In the genomic region with DNA sequence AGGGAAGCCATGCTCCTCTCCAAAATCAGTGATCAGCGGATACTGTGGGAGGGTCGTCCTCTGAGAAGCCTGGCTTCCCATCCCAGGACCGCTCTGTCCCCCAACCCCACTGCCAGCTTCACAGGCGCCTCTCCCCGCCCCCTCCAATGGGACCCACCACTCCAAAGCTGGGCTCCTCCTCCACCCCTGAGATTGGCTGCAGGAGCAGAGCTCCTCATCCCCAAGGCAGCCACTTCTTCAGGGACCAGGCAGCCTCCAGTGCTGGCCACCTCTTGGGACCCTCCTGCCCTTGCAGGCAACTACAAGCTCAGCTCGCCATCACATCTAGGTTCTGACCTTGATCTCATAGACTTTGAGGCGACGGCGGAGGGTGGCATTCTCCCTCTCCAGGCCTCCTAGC, we compare ENCODE assay signal across 9 mouse cellular contexts. TPM values are rescaled to one million over a fixed set of nuclear protein-coding genes. Genes with fewer than 3 reads are reported as not detected.
A peak's percentile ranks its signal among the peaks of the same experiment; 100 is the strongest.
DNase-seq lines count a peak whose midpoint lies in the region; ATAC-seq lines count a peak whose summit lies in the region.
"Had no signal": no experiment of that assay in that cellular context is flagged by ENCODE, and none has a peak within 500 bp of the region (broad histone marks: within the 10 kb centered on the region; RNA-seq: fewer than 3 reads in every experiment).

No protein-coding gene starts in this region.

- no peak for DNase-seq in heart, postnatal 10 days
- DNase-seq in midbrain, embryonic 10.5 days (ENCODE audit: low spot score) = no peak
- DNase-seq in adipocyte (ENCODE audit: low spot score) = no peak
- no peak for DNase-seq in cerebellum, adult 9-10 months

- H3K27me3 ChIP-seq in heart, embryonic 14.5 days (ENCODE audit: control insufficient read depth, insufficient read depth, low read length) = no peaks in the 10 kb centered on the region
- peaks cover 11% of the 10 kb centered on the region for H3K27me3 ChIP-seq in hindbrain, embryonic 13.5 days
- H3K27me3 ChIP-seq in midbrain, embryonic 10.5 days (ENCODE audit: low read depth, poor library complexity, severe bottlenecking) = peaks cover 36% of the 10 kb centered on the region

- intact Hi-C loops in heart, postnatal 10 days (cut with DNase I) = no loop called here

- no peaks in the 10 kb centered on the region for H3K9me3 ChIP-seq in heart, embryonic 14.5 days (ENCODE audit: control insufficient read depth, low read length)
- no peaks in the 10 kb centered on the region for H3K9me3 ChIP-seq in hindbrain, embryonic 13.5 days
- no peaks in the 10 kb centered on the region for H3K9me3 ChIP-seq in midbrain, embryonic 10.5 days (replicated peaks)

- peak overlapping the region; percentile 95 for H3K4me2 ChIP-seq in heart, embryonic 14.5 days (ENCODE audit: low read length)
- peak overlapping the region; percentile 80 for H3K4me2 ChIP-seq in hindbrain, embryonic 13.5 days

- ATAC-seq in heart, embryonic 14.5 days (ENCODE audit: insufficient number of reproducible peaks, insufficient read depth, low FRiP score, low read depth) = no peak
- no peak for ATAC-seq in hindbrain, embryonic 13.5 days (ENCODE audit: low FRiP score)
- no peak for ATAC-seq in megakaryocyte progenitor cell, adult 5-6 weeks (replicated peaks; ENCODE audit: poor library complexity)

- peaks cover 29% of the 10 kb centered on the region for H3K36me3 ChIP-seq in heart, embryonic 14.5 days (ENCODE audit: control insufficient read depth, insufficient read depth, low read length)
- peaks cover 46% of the 10 kb centered on the region for H3K36me3 ChIP-seq in hindbrain, embryonic 13.5 days
- peaks cover 22% of the 10 kb centered on the region; the same call in 1 of the 2 replicates for H3K36me3 ChIP-seq in midbrain, embryonic 10.5 days

- peaks cover 19 to 30% of the 10 kb centered on the region in 2 experiments for H3K4me1 ChIP-seq in heart, embryonic 14.5 days (ENCODE audit: control insufficient read depth in 2 of 2, insufficient read depth in 2 of 2, low read length in 2 of 2)
- H3K4me1 ChIP-seq in brown adipose tissue, adult 24 weeks (ENCODE audit: control insufficient read depth, insufficient read depth, insufficient read length, low read length) = peaks cover 12% of the 10 kb centered on the region
- peaks cover 47% of the 10 kb centered on the region for H3K4me1 ChIP-seq in hindbrain, embryonic 13.5 days (replicated peaks)
- H3K4me1 ChIP-seq in midbrain, embryonic 10.5 days = peaks cover 62% of the 10 kb centered on the region

- H3K9ac ChIP-seq in heart, embryonic 14.5 days (ENCODE audit: low read length) = peak overlapping the region; percentile 80
- H3K9ac ChIP-seq in hindbrain, embryonic 13.5 days = peak overlapping the region; percentile 92

- peak overlapping the region; percentile 48 to 75 for H3K4me3 ChIP-seq in heart, embryonic 14.5 days (ENCODE audit: control insufficient read depth in 1 of 2, insufficient read depth in 1 of 2, low read depth in 1 of 2, low read length in 2 of 2)
- peak overlapping the region; percentile 97 for H3K4me3 ChIP-seq in brown adipose tissue, adult 24 weeks (ENCODE audit: insufficient read depth, low read depth, low read length)
- peak overlapping the region; percentile 74 for H3K4me3 ChIP-seq in hindbrain, embryonic 13.5 days
- H3K4me3 ChIP-seq in midbrain, embryonic 10.5 days = peak overlapping the region; percentile 66
- H3K4me3 ChIP-seq: myocyte had no signal

- peak overlapping the region; percentile 79 to 88 for H3K27ac ChIP-seq in heart, embryonic 14.5 days (replicated peaks in 1 of 2; ENCODE audit: control insufficient read depth in 1 of 2, insufficient read depth in 1 of 2, low read depth in 2 of 2, low read length in 2 of 2)
- peak overlapping the region; percentile 98 for H3K27ac ChIP-seq in brown adipose tissue, adult 24 weeks (replicated peaks; ENCODE audit: low read depth, low read length)
- H3K27ac ChIP-seq in hindbrain, embryonic 13.5 days = no peak overlapping the region
- H3K27ac ChIP-seq in midbrain, embryonic 10.5 days (replicated peaks) = peak overlapping the region; percentile 96; the same call in 1 of the 2 replicates

- 23% methylated on average over 9 of the region's 9 CpGs for WGBS in heart, embryonic 14.5 days
- WGBS in hindbrain, embryonic 13.5 days = 23% methylated on average over 9 of the region's 9 CpGs
- 17% methylated on average over 9 of the region's 9 CpGs for WGBS in midbrain, embryonic 10.5 days

RNA-seq across cellular contexts. Expression of a gene that starts 2.3 kb away (rescaled TPM):
- 7.1 and 7.3 TPM in 2 replicates for polyA plus RNA-seq in heart, embryonic 14.5 days (2014; fragmentation: Nextera tagmentation; extraction: Ambion mirVana)
- total RNA-seq in heart, postnatal 10 days (2021) = 10 to 100 TPM; 15.9 to 17.3 TPM
- 27.4 and 29.8 TPM in 2 replicates for polyA plus RNA-seq in brown adipose tissue, adult 24 weeks (2012; ENCODE audit: insufficient read depth, insufficient read length, missing spikeins)
- 7.3 and 8.2 TPM in 2 replicates for polyA plus RNA-seq in hindbrain, embryonic 13.5 days (2015; fragmentation: Nextera tagmentation; extraction: Ambion mirVana)
- polyA plus RNA-seq in midbrain, embryonic 10.5 days (2016; fragmentation: Nextera tagmentation; extraction: Ambion mirVana) = 4.3 and 4.9 TPM in 2 replicates
- total RNA-seq in megakaryocyte progenitor cell, adult 5-6 weeks (2015) = 3.6 and 4.1 TPM in 2 replicates
- total RNA-seq in megakaryocyte progenitor cell, adult 5-6 weeks (2017) = 2.5 and 5.8 TPM in 2 replicates

RNA-seq across cellular contexts. Expression of a gene that starts 33.9 kb away (rescaled TPM):
- polyA plus RNA-seq in heart, embryonic 14.5 days (2014; fragmentation: Nextera tagmentation; extraction: Ambion mirVana) = 0.08 TPM in 1 of 2 replicates, not detected in the other
- total RNA-seq in heart, postnatal 10 days (2021) = not detected
- polyA plus RNA-seq in brown adipose tissue, adult 24 weeks (2012; ENCODE audit: insufficient read depth, insufficient read length, missing spikeins) = 0.75 and 1.1 TPM in 2 replicates
- 0.16 and 0.21 TPM in 2 replicates for polyA plus RNA-seq in hindbrain, embryonic 13.5 days (2015; fragmentation: Nextera tagmentation; extraction: Ambion mirVana)
- 0.10 and 0.25 TPM in 2 replicates for polyA plus RNA-seq in midbrain, embryonic 10.5 days (2016; fragmentation: Nextera tagmentation; extraction: Ambion mirVana)
- not detected in 2 replicates for total RNA-seq in megakaryocyte progenitor cell, adult 5-6 weeks (2015)
- total RNA-seq in megakaryocyte progenitor cell, adult 5-6 weeks (2017) = not detected in 2 replicates
- polyA plus RNA-seq: myocyte had no signal

RNA-seq across cellular contexts. Expression of a gene that starts 38.7 kb away (rescaled TPM):
- 38.8 and 40.2 TPM in 2 replicates for polyA plus RNA-seq in heart, embryonic 14.5 days (2014; fragmentation: Nextera tagmentation; extraction: Ambion mirVana)
- total RNA-seq in heart, postnatal 10 days (2021) = 100 to 1,000 TPM; 107 to 121 TPM
- polyA plus RNA-seq in brown adipose tissue, adult 24 weeks (2012; ENCODE audit: insufficient read depth, insufficient read length, missing spikeins) = 40.7 and 57.4 TPM in 2 replicates
- 36.7 and 39.7 TPM in 2 replicates for polyA plus RNA-seq in hindbrain, embryonic 13.5 days (2015; fragmentation: Nextera tagmentation; extraction: Ambion mirVana)
- polyA plus RNA-seq in midbrain, embryonic 10.5 days (2016; fragmentation: Nextera tagmentation; extraction: Ambion mirVana) = 82.9 and 95.7 TPM in 2 replicates
- 156 and 175 TPM in 2 replicates for total RNA-seq in megakaryocyte progenitor cell, adult 5-6 weeks (2015)
- 312 and 387 TPM in 2 replicates for total RNA-seq in megakaryocyte progenitor cell, adult 5-6 weeks (2017)
